Mouse (Mus musculus): Measurements from ENCODE around the gene Zmiz1. TPM values are rescaled to one million over a fixed set of nuclear protein-coding genes. Genes with fewer than 3 reads are reported as not detected.
A peak's percentile ranks its signal among the peaks of the same experiment; 100 is the strongest.

The Zmiz1 gene
- total RNA-seq, 2 experiments from 2014 or later: 24.3 to 27.2 TPM

DNA sequence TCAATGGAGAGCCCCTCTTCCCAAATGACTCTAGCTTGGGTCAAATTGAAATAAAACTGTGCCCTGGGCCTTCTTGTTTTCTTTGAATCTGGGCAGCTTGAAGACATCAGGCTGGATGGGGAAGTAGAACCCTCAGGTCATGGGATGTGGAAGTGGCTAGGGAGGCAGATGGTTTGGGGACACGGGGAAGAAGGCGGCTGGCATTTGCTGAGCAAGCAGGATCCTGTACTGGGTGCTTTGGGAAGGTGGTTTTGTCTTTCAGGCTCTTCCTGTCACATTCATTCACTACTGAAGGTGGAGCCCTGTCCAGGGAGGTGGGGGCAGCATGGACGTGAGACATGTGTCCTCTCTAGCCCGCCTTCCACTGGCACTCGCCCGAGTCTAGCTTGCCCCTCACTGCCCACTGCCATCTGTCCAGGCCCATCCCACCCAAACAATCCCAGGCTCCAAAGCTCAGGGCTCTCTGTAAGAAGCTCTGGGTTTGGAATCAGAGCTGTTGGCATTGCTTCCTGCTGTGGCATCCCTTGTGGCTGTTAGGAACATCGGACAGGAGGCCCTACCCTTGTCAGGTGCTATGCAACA is 11.3 kb downstream of the Zmiz1 start:
- no peak for DNase-seq
- intact Hi-C loops (cut with DNase I): no loop called here

DNA sequence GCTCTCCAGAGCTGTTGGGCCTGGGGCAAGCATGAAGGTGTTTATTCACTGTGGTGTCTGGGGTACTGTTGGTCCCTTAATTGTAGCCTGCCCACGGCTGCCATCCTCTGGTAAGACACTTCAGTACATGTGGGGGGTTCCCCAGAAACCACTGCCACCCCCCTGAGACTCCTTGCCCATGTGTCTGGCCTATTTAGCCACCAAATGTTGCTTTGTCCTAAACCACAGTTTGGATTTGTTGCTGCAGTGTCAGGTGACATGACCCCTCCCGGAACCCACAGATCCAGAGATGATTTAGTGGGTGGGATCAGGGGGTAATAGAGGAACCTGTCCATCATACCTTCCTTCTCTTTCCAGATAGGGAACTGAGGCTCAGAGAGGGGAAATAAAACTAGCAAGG is 12.1 kb downstream of the Zmiz1 start:
- intact Hi-C loops (cut with DNase I): no loop called here

DNA sequence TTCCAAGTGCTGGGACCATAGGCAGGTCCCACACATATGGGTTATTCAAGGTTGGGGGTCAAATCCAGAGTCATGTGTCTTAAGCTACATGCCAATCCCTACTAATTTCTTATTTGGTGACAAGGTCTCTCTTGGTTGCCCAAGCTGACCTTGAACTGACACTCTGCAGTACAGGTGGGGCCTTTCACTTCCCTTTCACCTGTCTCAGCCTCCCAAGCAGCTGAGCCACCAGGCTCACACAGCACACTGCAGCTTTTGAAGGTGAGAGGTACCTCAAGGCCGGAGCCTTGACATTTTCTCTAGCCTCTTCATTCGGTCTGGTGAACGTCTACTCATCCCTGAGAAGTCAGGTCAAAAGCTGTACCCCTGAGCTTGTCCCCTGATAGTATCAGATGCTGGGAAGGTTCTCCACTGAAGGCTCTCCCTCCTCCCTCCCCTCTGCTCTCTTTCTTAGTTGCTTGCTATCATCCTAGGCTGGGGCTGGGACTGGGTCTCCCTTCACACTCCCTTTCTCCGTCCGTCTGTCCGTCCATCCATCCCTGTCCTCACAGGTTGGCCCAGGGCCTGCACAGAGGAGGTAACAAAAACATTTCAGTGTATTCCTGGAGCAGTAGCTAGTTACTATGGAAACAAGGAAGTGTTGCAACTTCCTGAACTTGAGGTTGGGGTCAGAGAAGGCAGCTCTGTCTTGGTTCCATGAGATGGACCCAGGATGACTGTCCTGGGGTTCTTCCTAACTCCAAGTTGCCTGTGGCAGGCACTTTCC is 13.3 kb downstream of the Zmiz1 start:
- intact Hi-C loops (cut with DNase I): no loop called here
- no peak for DNase-seq

More for the DNA sequence above, 12.1 kb downstream of the Zmiz1 start:
- DNase-seq: no peak

DNA sequence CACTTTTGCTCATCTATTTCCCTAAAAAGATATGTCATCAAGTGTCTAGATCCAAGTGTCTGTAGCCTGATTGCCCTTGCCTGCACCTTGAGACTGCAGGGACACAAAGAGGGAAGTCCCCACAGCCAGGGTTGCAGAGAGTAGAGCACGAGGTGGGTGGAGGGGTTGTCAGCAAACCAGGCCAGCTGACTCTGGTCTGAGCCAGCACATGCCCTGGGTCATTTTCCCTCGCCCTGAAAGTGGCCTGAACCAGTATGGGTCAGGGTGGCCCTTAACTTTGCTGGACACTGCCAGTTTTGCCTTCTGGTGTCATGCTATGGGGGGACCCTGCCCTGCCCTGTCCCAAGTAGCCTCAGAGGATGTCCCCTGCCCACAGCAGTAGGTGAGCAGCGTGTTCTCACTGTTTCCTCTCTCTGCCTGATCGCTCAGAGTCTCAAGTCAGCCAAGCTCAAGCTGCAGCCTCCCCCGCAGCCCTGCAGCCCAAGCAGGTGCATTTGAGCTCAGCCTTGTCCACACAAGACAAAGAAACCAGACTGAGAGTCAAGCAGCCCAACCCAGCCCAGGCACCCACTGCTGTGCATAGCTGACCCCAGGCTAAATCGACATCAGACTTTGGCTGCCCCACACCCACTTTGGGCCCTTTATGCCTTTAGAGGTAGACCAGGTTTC is 14.1 kb downstream of the Zmiz1 start:
- no peak for DNase-seq
- intact Hi-C loops (cut with DNase I): no loop called here

DNA sequence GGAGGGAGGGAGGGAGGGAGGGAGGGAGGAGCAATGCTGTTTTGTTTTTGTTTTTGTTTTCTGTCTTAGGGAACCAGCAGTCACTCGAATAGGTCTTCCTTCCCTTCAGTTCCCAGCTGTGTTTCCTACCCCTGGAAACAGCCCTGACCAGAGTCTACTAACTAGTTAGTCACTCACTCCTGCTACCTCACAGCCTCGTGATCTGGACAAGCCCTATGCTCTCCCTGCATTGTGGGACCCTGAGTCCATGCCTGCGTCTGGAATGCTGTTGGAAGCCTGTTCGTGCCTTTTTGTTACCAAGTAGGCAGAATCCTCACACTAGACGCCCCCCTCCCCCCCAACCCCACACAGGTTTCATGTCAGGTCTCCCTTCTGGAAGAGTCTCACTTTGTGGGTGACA is 15.0 kb downstream of the Zmiz1 start:
- no peak for DNase-seq

DNA sequence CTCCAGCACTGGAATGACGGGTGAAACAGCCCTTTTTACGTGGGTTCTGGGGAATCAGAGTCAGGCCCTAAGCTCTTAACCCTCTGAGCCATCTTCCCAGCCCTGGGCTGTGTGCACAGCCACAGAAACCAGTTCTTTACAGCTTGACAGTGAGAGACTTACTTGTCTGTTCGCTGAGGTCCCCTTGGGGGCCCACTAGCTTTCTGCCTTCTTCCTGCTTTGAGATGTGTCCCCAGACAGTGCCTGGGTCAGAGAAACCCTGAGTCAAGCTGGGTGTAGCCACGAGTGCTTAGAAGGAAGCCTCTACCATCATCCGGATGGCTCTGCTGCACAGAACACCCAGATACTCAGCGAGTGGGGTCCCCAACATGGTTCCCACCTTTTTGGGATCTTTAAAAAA is 15.7 kb downstream of the Zmiz1 start:
- no peak for DNase-seq
- intact Hi-C loops (cut with DNase I): no loop called here

More for the DNA sequence above, 15.0 kb downstream of the Zmiz1 start:
- intact Hi-C loops (cut with DNase I): no loop called here

DNA sequence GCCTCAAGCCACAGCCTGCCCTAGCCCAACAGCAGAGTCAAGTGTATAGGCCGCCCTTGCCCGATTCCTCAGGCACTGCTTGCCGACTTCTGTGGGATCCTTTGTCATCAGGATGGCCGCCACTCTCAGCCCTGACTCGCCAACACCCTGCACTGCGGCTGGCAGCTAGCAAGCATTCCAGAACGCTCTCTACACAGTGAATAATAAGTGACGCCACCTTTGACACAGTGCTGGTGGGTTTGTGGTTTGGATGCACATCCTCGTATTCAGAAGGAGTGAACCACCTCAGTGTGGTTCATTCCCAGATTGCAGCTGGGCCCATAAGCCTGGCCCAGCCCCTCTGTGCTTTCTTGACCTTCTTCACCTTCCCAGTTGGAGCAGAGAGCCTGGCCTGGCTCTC is 17.1 kb downstream of the Zmiz1 start:
- DNase-seq: no peak
- intact Hi-C loops (cut with DNase I): no loop called here

DNA sequence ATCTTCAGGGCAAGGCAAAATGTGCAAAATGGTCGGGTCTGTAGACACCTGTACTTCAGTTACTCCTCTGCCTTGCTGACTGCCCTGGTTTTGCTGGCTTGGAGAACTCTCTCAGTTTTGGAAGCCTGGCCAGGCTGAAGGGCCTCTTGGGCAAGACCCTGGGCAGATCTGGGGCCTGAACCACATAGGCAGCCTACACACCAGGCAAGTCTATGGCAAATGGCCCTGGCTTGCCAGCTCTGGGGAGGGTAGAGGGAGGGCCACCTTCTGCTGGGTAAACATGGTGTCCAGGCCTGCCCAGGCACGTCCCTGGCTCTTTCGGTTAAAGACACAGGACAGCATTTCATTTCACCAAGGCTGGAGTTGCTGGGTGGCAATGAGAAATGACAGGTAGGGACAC is 17.5 kb downstream of the Zmiz1 start:
- intact Hi-C loops (cut with DNase I): no loop called here
- peak in 1 of 2 experiments; percentile 51 for DNase-seq

DNA sequence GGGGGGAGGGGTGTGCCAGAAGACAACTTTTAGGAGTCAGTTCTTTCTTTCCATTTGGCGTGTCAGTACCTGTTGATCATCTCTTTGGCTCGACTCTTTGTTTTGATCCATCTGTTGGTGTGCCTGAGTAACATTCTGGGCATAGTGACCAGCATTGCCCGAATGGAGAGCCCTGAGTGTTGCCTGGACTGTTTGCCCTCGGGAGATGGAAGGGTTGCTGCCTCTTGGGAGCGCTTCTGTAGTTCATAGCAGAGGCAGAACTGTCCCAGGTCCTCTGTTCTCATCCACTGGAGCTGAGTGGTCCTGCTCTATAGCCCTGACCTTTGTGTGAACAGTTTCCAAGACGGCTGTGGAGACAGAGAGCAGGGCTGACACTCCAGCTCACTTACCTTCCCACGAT is 18.3 kb downstream of the Zmiz1 start:
- intact Hi-C loops (cut with DNase I): no loop called here
- no peak for DNase-seq

DNA sequence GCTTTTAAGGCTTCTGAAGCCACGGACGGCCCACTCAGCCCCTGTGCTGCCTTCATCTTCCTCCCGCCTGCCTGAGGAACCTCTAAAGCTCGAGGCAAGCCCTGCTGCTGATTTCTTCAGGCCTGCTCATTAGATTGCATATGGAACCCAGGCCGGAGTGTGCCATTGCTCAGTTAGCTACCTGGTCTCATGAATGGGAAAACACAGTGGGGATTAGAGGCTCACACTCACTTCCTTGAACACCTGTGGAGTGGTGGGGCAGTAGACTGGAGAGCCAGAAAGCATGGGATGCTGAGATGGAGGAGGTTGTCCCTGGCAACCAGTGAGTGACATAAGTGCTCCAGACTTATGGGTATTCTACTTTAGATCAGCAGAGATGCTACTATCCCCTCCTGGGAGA is 19.3 kb downstream of the Zmiz1 start:
- intact Hi-C loops (cut with DNase I): no loop called here
- DNase-seq: no peak

DNA sequence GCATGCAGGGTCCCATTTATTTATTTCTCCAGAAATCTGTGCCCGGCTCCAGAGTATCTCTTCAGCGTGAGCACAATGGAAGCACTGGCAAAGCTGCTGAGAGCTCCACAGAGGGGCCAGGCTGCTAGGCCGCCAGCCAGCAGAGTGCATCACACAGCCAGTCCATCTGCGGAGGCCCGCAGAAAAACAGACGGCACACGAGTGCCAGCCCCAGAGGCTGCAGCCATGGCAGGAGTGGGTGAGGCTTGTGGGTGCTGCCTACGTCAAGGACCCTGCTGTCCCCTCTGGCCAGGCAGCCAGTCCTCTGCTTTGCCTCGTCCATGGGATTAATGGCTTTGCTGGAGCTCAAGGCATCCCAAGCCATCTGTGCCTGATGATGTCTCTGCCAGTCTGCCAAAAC is 19.8 kb downstream of the Zmiz1 start:
- intact Hi-C loops (cut with DNase I): no loop called here
- no peak for DNase-seq

DNA sequence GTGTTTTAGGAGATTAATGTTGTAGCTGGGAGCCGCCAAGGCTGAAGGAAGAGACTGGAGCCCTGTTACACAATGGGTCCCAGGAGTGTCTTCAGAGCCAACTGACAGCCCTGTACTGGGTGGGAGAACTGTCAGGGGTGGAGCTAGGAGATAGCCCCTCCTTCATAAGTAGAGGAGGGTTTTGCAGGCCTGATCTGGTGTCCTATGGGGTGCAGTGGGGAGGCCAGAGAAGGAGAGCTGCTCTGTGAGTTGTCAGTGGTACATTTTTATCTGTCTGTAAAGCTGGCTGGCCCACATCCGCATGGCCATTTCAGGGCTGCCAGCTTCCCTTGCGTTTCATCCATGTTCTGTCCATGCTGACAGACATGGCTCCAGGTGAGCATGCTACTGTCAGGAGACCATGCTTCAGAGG is 20.9 kb downstream of the Zmiz1 start:
- no peak for DNase-seq
- intact Hi-C loops (cut with DNase I): no loop called here

DNA sequence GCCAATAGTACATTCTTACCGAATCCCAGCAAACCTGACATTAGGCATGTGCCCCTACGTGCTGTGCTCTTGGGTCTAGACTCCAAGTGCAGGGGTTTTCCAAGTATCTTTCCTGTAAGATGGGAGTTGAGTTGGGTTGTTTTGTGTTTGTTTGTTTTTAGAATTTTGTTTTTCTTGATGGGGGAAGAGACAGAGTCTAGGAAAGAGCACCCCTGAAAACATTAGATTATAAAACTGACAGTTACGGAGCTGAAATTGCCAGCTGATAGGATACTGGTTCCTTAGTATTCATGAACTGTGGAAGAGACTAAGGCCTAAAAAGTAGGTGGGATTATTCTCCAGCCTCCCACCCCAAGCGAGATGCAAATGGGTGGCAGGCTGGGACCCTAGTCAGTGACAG is 21.5 kb downstream of the Zmiz1 start:
- no peak for DNase-seq
- intact Hi-C loops (cut with DNase I): no loop called here

DNA sequence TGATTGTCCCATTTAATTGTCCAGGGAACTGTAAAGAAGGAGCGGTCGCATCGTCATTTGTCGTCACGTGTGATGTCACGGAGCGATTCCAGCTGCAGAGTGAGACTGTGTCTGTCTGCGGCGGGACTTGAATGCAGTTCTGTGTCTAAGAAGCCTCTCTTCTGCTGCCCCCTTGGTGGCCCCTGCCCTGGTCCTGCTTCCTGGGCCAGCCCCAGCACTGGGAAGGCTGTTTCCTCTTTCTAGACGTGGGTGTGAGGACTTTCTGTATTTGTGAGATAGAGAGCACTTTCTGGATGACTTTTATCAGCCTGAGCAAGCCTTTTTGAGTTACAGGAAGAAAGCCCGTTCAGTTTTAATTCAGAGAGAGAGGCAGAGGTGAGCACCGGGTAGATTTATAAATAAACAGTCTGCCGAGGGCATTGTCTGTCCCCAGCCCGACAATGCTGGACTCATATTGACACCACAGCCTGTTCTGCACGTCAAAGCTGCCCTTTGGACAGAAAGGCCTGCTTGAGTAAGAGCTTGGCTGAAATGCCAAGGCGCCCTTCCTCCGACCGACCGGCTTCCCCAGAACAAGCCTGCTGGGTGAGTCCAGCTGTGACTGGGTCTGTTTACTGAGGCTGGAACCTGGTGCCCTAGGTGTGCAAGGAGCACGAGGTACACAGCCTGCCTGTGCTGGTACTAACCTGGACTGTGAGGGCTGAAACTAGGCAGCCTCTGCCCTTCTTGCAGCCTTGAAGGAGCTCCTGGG is 22.1 kb downstream of the Zmiz1 start:
- peak in 1 of 2 experiments; percentile 65 for DNase-seq
- intact Hi-C loops (cut with DNase I): no loop called here

DNA sequence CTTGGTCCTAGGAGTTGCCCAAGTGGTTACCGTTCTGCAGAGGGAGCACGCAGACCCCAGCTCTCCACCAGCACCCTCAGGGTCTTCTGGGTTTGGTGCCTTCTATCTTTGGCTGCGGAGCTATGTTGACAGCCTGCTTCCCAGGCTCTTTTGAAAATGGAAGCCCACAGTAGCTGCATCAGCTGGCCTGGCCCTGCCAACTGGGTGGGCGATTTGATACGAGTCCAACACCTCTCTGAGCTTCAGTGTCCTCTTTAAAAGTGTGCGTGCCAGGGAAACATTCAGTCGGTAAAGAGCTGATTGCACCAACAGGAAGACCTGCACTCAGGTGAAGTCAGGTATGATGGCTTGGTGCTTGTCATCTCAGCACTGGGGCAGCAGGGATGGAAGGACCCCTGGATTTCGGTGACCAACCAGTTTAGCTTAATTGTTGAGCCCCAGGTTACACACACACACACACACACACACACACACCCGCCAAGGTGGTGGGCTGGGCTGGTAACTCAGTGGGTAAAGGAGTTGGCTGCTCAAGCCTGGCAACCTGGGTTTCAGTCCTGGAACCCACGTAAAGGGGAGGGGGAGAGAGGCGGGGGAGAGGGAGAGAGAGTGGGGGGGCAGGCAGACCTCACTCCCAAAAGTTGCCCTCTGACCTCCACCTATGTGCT is 22.8 kb downstream of the Zmiz1 start:
- intact Hi-C loops (cut with DNase I): no loop called here
- DNase-seq: no peak

DNA sequence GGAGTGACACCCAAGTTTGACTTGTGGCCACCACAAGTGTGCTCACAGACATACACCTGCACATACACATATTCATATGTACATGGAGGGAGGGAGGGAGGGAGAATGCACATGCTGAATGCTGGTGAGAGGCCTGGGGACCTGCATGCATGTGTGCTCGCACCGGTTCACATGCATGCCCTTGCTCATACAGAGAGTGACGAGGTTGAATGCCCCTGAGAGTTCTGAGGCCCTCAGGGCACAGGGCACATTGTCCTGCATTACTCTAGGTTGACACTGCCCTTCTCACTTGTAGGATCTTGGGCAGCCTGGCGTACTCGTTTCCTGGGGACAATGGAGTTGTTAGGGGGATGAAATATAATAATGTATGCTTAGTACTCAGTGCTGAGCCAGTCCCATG is 23.4 kb downstream of the Zmiz1 start:
- intact Hi-C loops (cut with DNase I): no loop called here

DNA sequence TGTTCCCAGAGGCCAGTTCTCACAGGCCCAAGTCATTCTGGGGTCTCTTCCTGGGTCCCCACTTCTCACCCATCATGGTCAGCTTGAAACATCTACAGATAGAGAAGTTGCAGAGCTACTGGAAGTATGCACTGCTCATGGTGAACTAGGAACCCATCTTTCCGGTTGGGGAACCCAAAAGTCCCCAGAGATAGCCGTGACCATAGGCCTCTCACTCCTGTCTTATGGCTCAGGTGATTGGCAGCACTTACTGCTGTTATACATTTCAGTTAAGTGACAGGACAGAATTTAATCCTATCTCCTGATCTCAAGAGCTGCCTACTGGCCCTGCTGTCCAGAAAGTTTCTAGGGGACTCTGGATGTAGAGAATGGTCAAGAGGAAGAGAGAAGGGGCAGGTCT is 24.3 kb downstream of the Zmiz1 start:
- intact Hi-C loops (cut with DNase I): no loop called here
- DNase-seq: no peak

More for the DNA sequence above, 23.4 kb downstream of the Zmiz1 start:
- no peak for DNase-seq

DNA sequence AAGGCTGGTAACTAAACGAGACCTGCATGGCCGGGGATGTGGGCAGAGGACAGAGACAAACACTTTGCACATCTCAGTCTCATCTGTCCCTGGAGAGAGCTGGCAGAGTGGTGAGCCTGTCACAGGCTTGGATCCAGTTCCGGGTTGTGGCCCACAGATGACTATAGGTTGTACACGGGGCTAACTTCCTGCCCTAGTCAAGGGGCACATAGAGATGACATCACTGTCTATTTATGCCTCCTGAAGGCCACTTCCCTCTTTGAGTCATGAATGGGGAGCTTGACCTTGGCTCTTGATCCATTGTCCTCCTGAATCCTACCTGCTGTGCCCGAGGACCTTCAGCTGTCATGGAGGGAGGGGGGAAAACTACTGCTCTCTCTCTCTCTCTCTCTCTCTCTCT is 25.1 kb downstream of the Zmiz1 start:
- DNase-seq: no peak
- intact Hi-C loops (cut with DNase I): no loop called here

DNA sequence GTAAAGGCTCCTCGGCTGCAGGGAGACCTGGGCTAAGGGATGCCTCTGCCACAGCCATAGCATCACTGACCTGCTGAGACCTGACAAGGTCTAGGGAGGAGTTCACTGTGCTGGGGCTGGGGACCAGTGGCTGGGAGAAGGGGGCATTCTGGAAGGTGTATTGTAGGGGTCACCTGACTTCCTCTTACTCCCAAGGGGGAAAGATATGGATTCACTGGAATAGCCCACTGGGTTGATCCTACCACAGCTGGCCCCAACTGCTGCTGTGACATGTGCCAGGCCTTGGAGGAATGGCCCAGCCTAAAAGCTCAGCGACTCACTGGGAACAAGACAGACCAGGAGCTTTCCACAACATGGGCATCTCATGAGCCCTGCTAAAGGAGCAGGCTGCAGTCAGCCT is 27.2 kb downstream of the Zmiz1 start:
- intact Hi-C loops (cut with DNase I): no loop called here
- no peak for DNase-seq

DNA sequence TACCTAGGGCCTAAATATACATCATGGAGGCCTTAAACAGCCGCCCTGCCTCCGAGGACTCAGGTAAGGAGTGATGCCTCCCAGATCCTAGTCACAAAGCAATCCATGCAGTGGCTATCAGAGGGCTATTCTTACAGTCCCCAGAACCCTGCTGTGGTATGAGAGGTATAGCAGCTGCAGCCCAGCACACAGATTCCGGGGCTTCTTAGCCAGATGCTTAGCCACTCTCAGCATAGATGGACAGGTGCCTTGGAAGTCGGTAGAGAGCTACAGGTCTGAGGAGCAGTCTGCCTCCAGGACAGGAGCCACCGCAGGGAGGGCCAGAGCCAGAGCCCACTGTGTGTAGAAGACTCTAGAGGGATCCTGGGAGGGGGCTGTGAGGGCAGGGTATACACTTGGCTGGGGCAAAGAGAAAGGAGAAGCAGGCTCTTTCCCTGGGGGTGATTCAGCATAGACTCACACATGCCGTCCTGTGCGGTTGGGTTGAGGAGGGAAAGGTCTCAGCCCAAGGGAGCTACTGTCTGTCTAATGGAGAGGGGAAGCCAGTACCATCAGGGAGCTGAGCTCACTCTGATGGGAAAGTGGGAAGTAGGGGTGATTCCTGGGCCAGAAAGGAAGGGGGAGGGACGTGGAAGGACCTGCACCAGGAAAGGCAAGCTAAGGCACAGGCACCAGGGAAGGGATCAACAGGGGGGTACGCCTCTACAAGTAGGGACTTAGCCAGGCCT is 27.9 kb downstream of the Zmiz1 start:
- intact Hi-C loops (cut with DNase I): no loop called here
- DNase-seq: no peak
